ENCODE assay signal across 8 mouse cellular contexts in genomic region chr10:89205858-89206257, GRCm38 (mm10).
DNase-seq lines count a peak whose midpoint lies in the region; ATAC-seq lines count a peak whose summit lies in the region.
"Had no signal": no experiment of that assay in that cellular context is flagged by ENCODE, and none has a peak within 500 bp of the region (broad histone marks: within the 10 kb centered on the region; RNA-seq: fewer than 3 reads in every experiment).

No protein-coding gene starts in this region.

- DNase-seq in hindbrain, embryonic 11.5 days (ENCODE audit: low spot score): peak; percentile 52
- DNase-seq in testis, postnatal 10 days (ENCODE audit: low spot score): peak; percentile 60
- no peak for DNase-seq in testis, postnatal 14 days (ENCODE audit: low spot score)
- peak; percentile 5 for DNase-seq in c-Kit-positive CD71-negative TER-119-negative erythroid progenitor cells, embryonic 14.5 days (ENCODE audit: low read depth)
- DNase-seq in kidney, postnatal 4 days: peak; percentile 48

- H3K4me2 ChIP-seq in hindbrain, embryonic 11.5 days (replicated peaks; ENCODE audit: low read depth, low read length): no peak overlapping the region
- H3K4me2 ChIP-seq in hindbrain, embryonic 12.5 days (replicated peaks): no peak overlapping the region
- H3K4me2 ChIP-seq: embryonic facial prominence, embryonic 15.5 days had no signal

- no peaks in the 10 kb centered on the region for H3K27me3 ChIP-seq in hindbrain, embryonic 11.5 days (ENCODE audit: control insufficient read depth, insufficient read depth, low read length)
- no peaks in the 10 kb centered on the region for H3K27me3 ChIP-seq in hindbrain, embryonic 12.5 days
- H3K27me3 ChIP-seq: embryonic facial prominence, embryonic 15.5 days had no signal

- no peak overlapping the region for H3K9ac ChIP-seq in hindbrain, embryonic 11.5 days (ENCODE audit: low read depth, low read length)
- H3K9ac ChIP-seq in hindbrain, embryonic 12.5 days: no peak overlapping the region
- H3K9ac ChIP-seq: embryonic facial prominence, embryonic 15.5 days had no signal

- H3K4me1 ChIP-seq in hindbrain, embryonic 11.5 days (replicated peaks; ENCODE audit: control insufficient read depth, insufficient read depth, low read length): no peaks in the 10 kb centered on the region
- no peaks in the 10 kb centered on the region for H3K4me1 ChIP-seq in hindbrain, embryonic 12.5 days
- H3K4me1 ChIP-seq: embryonic facial prominence, embryonic 15.5 days had no signal

- no peak overlapping the region for H3K27ac ChIP-seq in hindbrain, embryonic 11.5 days (ENCODE audit: low read depth, low read length)
- no peak overlapping the region for H3K27ac ChIP-seq in hindbrain, embryonic 12.5 days
- H3K27ac ChIP-seq: embryonic facial prominence, embryonic 15.5 days had no signal

- ATAC-seq in hindbrain, embryonic 11.5 days (ENCODE audit: low FRiP score): no peak
- ATAC-seq in hindbrain, embryonic 12.5 days (ENCODE audit: low FRiP score): no peak
- ATAC-seq in inflammation-experienced regulatory T-cells, adult 6 months: no peak

- no peaks in the 10 kb centered on the region for H3K36me3 ChIP-seq in hindbrain, embryonic 11.5 days (ENCODE audit: control insufficient read depth, insufficient read depth, low read length)
- H3K36me3 ChIP-seq in hindbrain, embryonic 12.5 days: no peaks in the 10 kb centered on the region
- H3K36me3 ChIP-seq: embryonic facial prominence, embryonic 15.5 days had no signal

- H3K4me3 ChIP-seq in hindbrain, embryonic 11.5 days (ENCODE audit: low read depth, low read length): no peak overlapping the region
- no peak overlapping the region for H3K4me3 ChIP-seq in hindbrain, embryonic 12.5 days
- H3K4me3 ChIP-seq: embryonic facial prominence, embryonic 15.5 days had no signal

- H3K9me3 ChIP-seq in hindbrain, embryonic 11.5 days (ENCODE audit: control insufficient read depth, low read length): no peaks in the 10 kb centered on the region
- H3K9me3 ChIP-seq in hindbrain, embryonic 12.5 days (replicated peaks): no peaks in the 10 kb centered on the region
- H3K9me3 ChIP-seq: embryonic facial prominence, embryonic 15.5 days had no signal

- WGBS in hindbrain, embryonic 11.5 days: 46% methylated on average over 2 of the region's 2 CpGs
- 45% methylated on average over 2 of the region's 2 CpGs for WGBS in hindbrain, embryonic 12.5 days
